Mouse (Mus musculus) layer of hippocampus, postnatal 14 days (tissue): ENCODE measurements at regions not wholly inside any gene's neighbourhood (a gene's known extent, or its start where the extent isn't known, plus 50 kb on each side); places are given as distances from the start of the nearest gene placed in this dataset.

Source experiments
- DNase-seq, 2 experiments: peaks; one replicate each; pipeline ENCODE4 v3.0.0; 2021 to 2022; ENCODE audit warnings: low spot score in 2 of 2, mixed read lengths in 1 of 2

- DNase-seq = no peak
These were observed 839.4 kb downstream of the Stpg2 start for GRCm38 (mm10) chr3:140044898-140045297.

GRCm38 (mm10) chr3:140054634-140055033 lies 849.1 kb downstream of the Stpg2 start:
- no peak for DNase-seq

- DNase-seq = no peak
These were observed 852.6 kb downstream of the Stpg2 start for GRCm38 (mm10) chr3:140057962-140058631.

- no peak for DNase-seq
These were observed 853.6 kb downstream of the Stpg2 start for GRCm38 (mm10) chr3:140059102-140059501.

- DNase-seq = no peak
These were observed 854.1 kb downstream of the Stpg2 start for GRCm38 (mm10) chr3:140059522-140060110.

GRCm38 (mm10) chr3:140061769-140062381 lies 856.4 kb downstream of the Stpg2 start:
- no peak for DNase-seq

GRCm38 (mm10) chr3:140062880-140063279 lies 857.4 kb downstream of the Stpg2 start:
- no peak for DNase-seq

GRCm38 (mm10) chr3:140084333-140084732 lies 878.8 kb downstream of the Stpg2 start:
- DNase-seq = no peak

GRCm38 (mm10) chr3:140085385-140085784 lies 879.9 kb downstream of the Stpg2 start:
- no peak for DNase-seq

GRCm38 (mm10) chr3:140088019-140088418 lies 882.5 kb downstream of the Stpg2 start:
- no peak for DNase-seq

GRCm38 (mm10) chr3:140091900-140092299 lies 886.4 kb downstream of the Stpg2 start:
- no peak for DNase-seq

GRCm38 (mm10) chr3:140096854-140097540 lies 891.5 kb downstream of the Stpg2 start:
- DNase-seq = no peak

GRCm38 (mm10) chr3:140109401-140109800 lies 903.9 kb downstream of the Stpg2 start:
- DNase-seq = no peak

- no peak for DNase-seq
These were observed 906.1 kb downstream of the Stpg2 start for GRCm38 (mm10) chr3:140111414-140112172.

- no peak for DNase-seq
These were observed 909.6 kb downstream of the Stpg2 start for GRCm38 (mm10) chr3:140115116-140115515.

GRCm38 (mm10) chr3:140127310-140127709 lies 921.8 kb downstream of the Stpg2 start:
- DNase-seq = peak in 1 of 2 experiments; percentile 12

GRCm38 (mm10) chr3:140129065-140129778 lies 923.7 kb downstream of the Stpg2 start:
- DNase-seq = peak in 1 of 2 experiments; percentile 10

- no peak for DNase-seq
These were observed 938.4 kb downstream of the Stpg2 start for GRCm38 (mm10) chr3:140143900-140144299.

GRCm38 (mm10) chr3:140147158-140147933 lies 941.9 kb downstream of the Stpg2 start:
- DNase-seq = no peak

GRCm38 (mm10) chr3:140150530-140150951 lies 945.0 kb downstream of the Stpg2 start:
- peak in 1 of 2 experiments; percentile 30 for DNase-seq
